Mouse (Mus musculus): Measurements from ENCODE around the gene Crcp.

DNA sequence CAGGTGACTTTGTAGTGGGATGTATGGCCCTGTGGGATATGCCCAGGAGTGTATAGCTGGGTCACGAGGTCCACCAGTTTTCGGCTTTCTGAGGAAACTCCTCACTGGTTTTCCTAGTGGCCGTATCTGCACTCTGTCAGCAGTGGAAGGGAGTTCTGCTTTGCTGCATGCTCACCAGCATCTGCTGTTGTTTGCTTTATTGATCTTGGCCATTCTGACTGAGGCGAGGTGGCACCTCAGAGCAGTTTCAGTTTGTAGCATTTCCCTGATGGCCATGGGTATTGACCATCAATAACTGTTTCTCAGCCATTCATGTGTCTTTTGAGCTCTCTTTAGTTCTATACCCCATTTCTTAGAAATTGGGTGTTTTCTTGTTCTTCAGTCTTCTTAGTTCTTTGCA lies 26.6 kb downstream of the Crcp start:
- TF ChIP-seq CTCF (conservative IDR thresholded peaks at IDR 0.05; ENCODE audit: low read length) (no peak), POU5F1 (IDR thresholded peaks at IDR 0.05; ENCODE audit: borderline replicate concordance, low read length) (no peak), NANOG (IDR thresholded peaks at IDR 0.05; ENCODE audit: borderline replicate concordance, low read length) (no peak)
